8 mouse cellular contexts compared by ENCODE assay signal in the genomic region with DNA sequence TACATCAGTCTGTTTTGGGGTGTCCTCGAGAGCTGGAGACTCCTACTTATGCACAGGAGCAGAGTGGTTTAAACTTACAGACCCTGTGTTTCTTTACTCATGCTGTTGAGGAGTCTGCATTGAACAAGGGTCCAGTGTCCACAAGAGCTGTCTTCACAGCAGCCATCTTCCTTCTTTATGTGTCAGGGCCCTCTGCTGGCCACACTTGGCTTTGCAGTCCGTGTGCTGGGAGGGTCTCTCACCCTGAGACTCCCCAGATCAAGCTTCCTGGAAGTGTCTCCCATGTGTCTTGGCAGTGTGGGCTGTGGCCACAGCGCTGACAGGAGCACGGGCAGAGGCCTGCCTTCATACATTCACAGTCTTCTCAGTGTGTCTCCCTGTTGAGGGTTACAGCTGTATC. TPM values are rescaled to one million over a fixed set of nuclear protein-coding genes. Genes with fewer than 3 reads are reported as not detected.
DNase-seq lines count a peak whose midpoint lies in the region; ATAC-seq and TF ChIP-seq lines count a peak whose summit lies in the region.

No protein-coding gene starts in this region.

- H3K4me1 ChIP-seq in intestine, postnatal 0 days (replicated peaks; ENCODE audit: control insufficient read depth, insufficient read depth, low read length), result no peaks in the 10 kb centered on the region
- H3K4me1 ChIP-seq in intestine, embryonic 15.5 days (replicated peaks), result no peaks in the 10 kb centered on the region
- no peaks in the 10 kb centered on the region for H3K4me1 ChIP-seq in CH12.LX (ENCODE audit: control insufficient read depth in 1 of 2, insufficient read depth in 2 of 2)

- no peaks in the 10 kb centered on the region for H3K79me2 ChIP-seq in CH12.LX (replicated peaks; ENCODE audit: control insufficient read depth, extremely low read depth, insufficient read depth, poor library complexity, severe bottlenecking)

- peak; percentile 80 for TF ChIP-seq RAD21 in CH12.LX (IDR thresholded peaks at IDR 0.05; ENCODE audit: low read depth, low read length)

- peak; percentile 86 for TF ChIP-seq CTCF in intestine, postnatal 0 days (IDR thresholded peaks at IDR 0.05; ENCODE audit: low read depth)
- peak; percentile 80 to 89 for TF ChIP-seq CTCF in CH12.LX (conservative IDR thresholded peaks at IDR 0.05 in 1 of 2, IDR thresholded peaks at IDR 0.05 in 1 of 2; ENCODE audit: low read depth in 2 of 2, low read length in 2 of 2)

- intact Hi-C loops in left cerebral cortex, postnatal 4 days (cut with DNase I), result no loop called here

- peak; percentile 31; the same call in 1 of the 2 replicates for ATAC-seq in intestine, postnatal 0 days
- no peak for ATAC-seq in intestine, embryonic 15.5 days

- no peaks in the 10 kb centered on the region for H3K9me3 ChIP-seq in intestine, postnatal 0 days (ENCODE audit: control insufficient read depth)
- H3K9me3 ChIP-seq in intestine, embryonic 15.5 days, result no peaks in the 10 kb centered on the region
- H3K9me3 ChIP-seq in CH12.LX (replicated peaks; ENCODE audit: low read length), result no peaks in the 10 kb centered on the region

- no peak overlapping the region for H3K27ac ChIP-seq in intestine, postnatal 0 days (ENCODE audit: low read depth, low read length)
- H3K27ac ChIP-seq in intestine, embryonic 15.5 days, result no peak overlapping the region
- no peak overlapping the region for H3K27ac ChIP-seq in CH12.LX (ENCODE audit: insufficient read depth, low read depth)

- dilution Hi-C loops in CH12.LX (cut with MboI; ENCODE audit: extremely low pct_ligation_motif_present, extremely low pct_unique_long_range_greater_than_20kb, low sequenced_read_pairs), result no loop called here

- no peak overlapping the region for H3K4me3 ChIP-seq in intestine, postnatal 0 days (ENCODE audit: low read depth, low read length)
- no peak overlapping the region for H3K4me3 ChIP-seq in intestine, embryonic 15.5 days (replicated peaks)
- H3K4me3 ChIP-seq in CH12.LX (replicated peaks in 1 of 3; ENCODE audit: low read depth in 2 of 3, low read length in 2 of 3, poor library complexity in 1 of 3), result no peak overlapping the region

- WGBS in intestine, postnatal 0 days, result 24% methylated on average over 4 of the region's 4 CpGs
- 23% methylated on average over 4 of the region's 4 CpGs for WGBS in intestine, embryonic 15.5 days

- no peaks in the 10 kb centered on the region for H3K27me3 ChIP-seq in intestine, postnatal 0 days (replicated peaks; ENCODE audit: control insufficient read depth, insufficient read depth, low read length)
- H3K27me3 ChIP-seq in intestine, embryonic 15.5 days (replicated peaks), result no peaks in the 10 kb centered on the region
- H3K27me3 ChIP-seq in CH12.LX (replicated peaks), result no peaks in the 10 kb centered on the region

- peak; percentile 57 for DNase-seq in CH12.LX (ENCODE audit: extremely low read depth)
- DNase-seq in adrenal gland, adult 18-20 months (ENCODE audit: low spot score in 2 of 2), result peak; percentile 25 to 40
- peak; percentile 43 for DNase-seq in gastrocnemius, postnatal 10 days
- DNase-seq in left cerebral cortex, postnatal 4 days, result peak; percentile 55
- peak; percentile 78 for DNase-seq in retina, embryonic 14.5 days (ENCODE audit: low spot score)
- no peak for DNase-seq in layer of hippocampus, adult 9-10 months (ENCODE audit: low spot score)

- H3K36me3 ChIP-seq in intestine, postnatal 0 days (ENCODE audit: control insufficient read depth, insufficient read depth), result peaks cover 31% of the 10 kb centered on the region
- H3K36me3 ChIP-seq in intestine, embryonic 15.5 days, result 0 out of 2 replicates have a peak, but pooled peaks cover 3% of the 10 kb centered on the region
- H3K36me3 ChIP-seq in CH12.LX (replicated peaks in 1 of 2; ENCODE audit: control insufficient read depth in 1 of 2, insufficient read depth in 1 of 2, low read length in 1 of 2), result peaks cover 0 to 27% of the 10 kb centered on the region in 2 experiments

- no peak for TF ChIP-seq EP300 in CH12.LX (IDR thresholded peaks at IDR 0.05; ENCODE audit: low read length)

- no peak overlapping the region for H3K9ac ChIP-seq in intestine, postnatal 0 days (ENCODE audit: low read depth, low read length)
- no peak overlapping the region for H3K9ac ChIP-seq in intestine, embryonic 15.5 days
- H3K9ac ChIP-seq in CH12.LX (ENCODE audit: insufficient read depth, low read depth), result no peak overlapping the region

- in situ Hi-C loops in CH12.LX (cut with MboI; ENCODE audit: low pct_ligation_motif_present, low pct_unique_long_range_greater_than_20kb, low sequenced_read_pairs), result loop anchor here (5.0 to 10.0 kb wide), 3 partner anchors 69 to 749 kb away; no protein-coding TSS in a partner anchor

- TF ChIP-seq POLR2A in CH12.LX (IDR thresholded peaks at IDR 0.05; ENCODE audit: low read depth, low read length), result no peak

- H3K4me2 ChIP-seq in intestine, postnatal 0 days (replicated peaks; ENCODE audit: low read depth), result no peak overlapping the region
- no peak overlapping the region for H3K4me2 ChIP-seq in intestine, embryonic 15.5 days (replicated peaks)
- no peak overlapping the region for H3K4me2 ChIP-seq in CH12.LX (ENCODE audit: insufficient read depth, low read depth, poor library complexity, severe bottlenecking)

TF ChIP-seq in CH12.LX, 34 proteins besides CTCF, POLR2A, EP300 and RAD21:
- TF ChIP-seq ZKSCAN1 (IDR thresholded peaks at IDR 0.05; ENCODE audit: borderline replicate concordance, low read depth, low read length), result no peak
- TF ChIP-seq BHLHE40 (IDR thresholded peaks at IDR 0.05; ENCODE audit: low read depth, low read length), result no peak
- TF ChIP-seq JUN (IDR thresholded peaks at IDR 0.05; ENCODE audit: insufficient read depth, low read depth, low read length), result no peak
- no peak for TF ChIP-seq GABPA (IDR thresholded peaks at IDR 0.05; ENCODE audit: insufficient replicate concordance, low read depth, low read length)
- no peak for TF ChIP-seq E2F4 (IDR thresholded peaks at IDR 0.05; ENCODE audit: insufficient replicate concordance, low read depth, low read length)
- no peak for TF ChIP-seq MAFK (IDR thresholded peaks at IDR 0.05; ENCODE audit: insufficient replicate concordance, low read length)
- no peak for TF ChIP-seq TCF12 (IDR thresholded peaks at IDR 0.05; ENCODE audit: low read depth, low read length)
- peak; percentile 49; the same call in 1 of the 2 replicates for TF ChIP-seq ZC3H11A (IDR thresholded peaks at IDR 0.05; ENCODE audit: low read depth, low read length)
- TF ChIP-seq SMC3 (IDR thresholded peaks at IDR 0.05; ENCODE audit: low read depth, low read length), result peak; percentile 92
- TF ChIP-seq CHD1 (IDR thresholded peaks at IDR 0.05; ENCODE audit: low read depth, low read length), result no peak
- no peak for TF ChIP-seq ZMIZ1 (IDR thresholded peaks at IDR 0.05; ENCODE audit: low read depth, low read length)
- no peak for TF ChIP-seq USF2 (conservative IDR thresholded peaks at IDR 0.05; ENCODE audit: low read depth, low read length)
- no peak for TF ChIP-seq MAZ (IDR thresholded peaks at IDR 0.05; ENCODE audit: low read depth, low read length)

RNA-seq across cellular contexts. Expression of gene Tmem260, which starts 48.0 kb away (rescaled TPM):
- polyA plus RNA-seq in intestine, postnatal 0 days (2015; fragmentation: Nextera tagmentation; extraction: Ambion mirVana), result 6.2 and 7.1 TPM in 2 replicates
- 15.6 and 17.4 TPM in 2 replicates for polyA plus RNA-seq in intestine, embryonic 15.5 days (2015; fragmentation: Nextera tagmentation; extraction: Ambion mirVana)
- total RNA-seq in CH12.LX (2012; rRNA removed), result 4.1 and 4.6 TPM in 2 replicates
- total RNA-seq in CH12.LX (2014; rRNA removed), result 5.1 and 5.2 TPM in 2 replicates
- 8.2 and 9.0 TPM in 2 replicates for polyA plus RNA-seq in CH12.LX (2012; ENCODE audit: insufficient read length, low read depth)
- 10 to 100 TPM; 26.8 to 31.5 TPM for total RNA-seq in adrenal gland, adult 18-20 months (2021)
- 10 to 100 TPM in 1 of 2 experiments, 1 to 10 TPM in 1; 9.4 to 12.9 TPM for total RNA-seq in gastrocnemius, postnatal 10 days (2021)
- total RNA-seq in left cerebral cortex, postnatal 4 days (2021), result 10 to 100 TPM; 18.4 to 21.3 TPM
